Mouse (Mus musculus) stomach, embryonic 15.5 days (tissue): ENCODE measurements around the gene Tomm34. TPM values are rescaled to one million over a fixed set of nuclear protein-coding genes. Genes with fewer than 3 reads are reported as not detected.
"Not testable (repeated sequence)": the region's sequence is repeated elsewhere in the genome, so short reads cannot be mapped to it uniquely, and the experiment has no call there.

Source experiments
- ATAC-seq: fragments of 200-750 bp; cut with Nextera tagmentation; 2 replicates; pipeline ENCODE4 v1.8.0; 2017; ENCODE audit warnings: low read depth, moderate number of reproducible peaks, moderate TSS enrichment; ENCODE audit not compliant: insufficient read depth, low FRiP score
- H3K27ac ChIP-seq: fragments of 300-500 bp; sonication (generic); 2 replicates; pipeline ENCODE4 v1.5.1; 2015; ENCODE audit warnings: mild to moderate bottlenecking, inconsistent platforms
- H3K27me3 ChIP-seq: fragments of 300-500 bp; sonication (generic); replicated peaks from 2 replicates; pipeline ENCODE4 v1.6.1; 2015; ENCODE audit warnings: inconsistent platforms
- H3K36me3 ChIP-seq: fragments of 300-500 bp; sonication (generic); 2 replicates; pipeline ENCODE4 v1.6.1; 2015; ENCODE audit warnings: inconsistent platforms
- H3K4me1 ChIP-seq: fragments of 300-500 bp; sonication (generic); 2 replicates; pipeline ENCODE4 v1.6.1; 2015; ENCODE audit warnings: inconsistent platforms
- H3K4me2 ChIP-seq: fragments of 300-500 bp; sonication (generic); 2 replicates; pipeline ENCODE4 v1.6.1; 2015; ENCODE audit warnings: mild to moderate bottlenecking, inconsistent platforms
- H3K4me3 ChIP-seq: fragments of 300-500 bp; sonication (generic); replicated peaks from 2 replicates; pipeline ENCODE4 v1.5.1; 2015; ENCODE audit warnings: inconsistent platforms
- H3K9ac ChIP-seq: fragments of 300-500 bp; sonication (generic); 2 replicates; pipeline ENCODE4 v1.6.1; 2015; ENCODE audit warnings: inconsistent platforms
- H3K9me3 ChIP-seq: fragments of 300-500 bp; sonication (generic); 2 replicates; pipeline ENCODE4 v1.6.1; 2016; ENCODE audit warnings: inconsistent platforms
- WGBS: fragments of 180-500 bp; shearing (Covaris S2); methylation state at CpG from one replicate; pipeline ENCODE4 v1.1.7; 2015; 5-methylcytosine and 5-hydroxymethylcytosine counted together
- polyA plus RNA-seq: library from polyadenylated mRNA; unstranded; fragments of >200 nt; fragmentation: Nextera tagmentation; extraction: Ambion mirVana; gene quantifications from 2 replicates; pipeline ENCODE4 v1.2.1, GENCODE M21; 2015

Gene Tomm34
- polyA plus RNA-seq, 1 experiment from 2014 or later = 53.4 TPM

DNA sequence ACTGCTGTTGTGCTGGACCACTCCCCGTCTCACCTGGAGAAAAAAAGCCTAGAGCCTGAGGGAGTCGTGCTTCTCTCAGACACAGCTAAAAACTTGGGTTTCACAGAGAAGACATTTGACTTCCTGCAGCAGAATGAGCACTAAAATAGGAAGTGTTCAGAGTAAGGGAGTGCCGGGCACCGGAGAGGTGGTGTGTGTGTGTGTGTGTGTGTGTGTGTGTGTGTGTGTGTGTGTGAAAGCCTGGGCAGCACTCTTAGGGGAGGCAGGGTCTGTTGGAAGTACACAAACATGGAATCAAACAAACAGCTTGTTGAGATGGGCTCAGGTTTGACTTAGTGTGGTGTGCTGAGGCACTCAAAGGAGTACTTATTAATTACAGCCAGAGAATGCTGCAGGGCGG is 4.1 kb upstream of the Tomm34 start:
- H3K4me1 ChIP-seq = peaks cover 9% of the 10 kb centered on the region; the same call in 1 of the 2 replicates
- ATAC-seq = no peak
- 32% methylated on average over 5 of the region's 5 CpGs for WGBS
- H3K4me2 ChIP-seq = peak overlapping the region; percentile 88
- H3K4me3 ChIP-seq = peak overlapping the region; percentile 95
- 0 out of 2 replicates have a peak, but pooled peaks cover 2% of the 10 kb centered on the region for H3K36me3 ChIP-seq
- H3K9me3 ChIP-seq = no peaks in the 10 kb centered on the region
- no peaks in the 10 kb centered on the region for H3K27me3 ChIP-seq
- peak overlapping the region; percentile 71; the same call in 1 of the 2 replicates for H3K9ac ChIP-seq
- H3K27ac ChIP-seq = 0 out of 2 replicates have a peak overlapping the region, but pooled peaks have one; percentile 64

DNA sequence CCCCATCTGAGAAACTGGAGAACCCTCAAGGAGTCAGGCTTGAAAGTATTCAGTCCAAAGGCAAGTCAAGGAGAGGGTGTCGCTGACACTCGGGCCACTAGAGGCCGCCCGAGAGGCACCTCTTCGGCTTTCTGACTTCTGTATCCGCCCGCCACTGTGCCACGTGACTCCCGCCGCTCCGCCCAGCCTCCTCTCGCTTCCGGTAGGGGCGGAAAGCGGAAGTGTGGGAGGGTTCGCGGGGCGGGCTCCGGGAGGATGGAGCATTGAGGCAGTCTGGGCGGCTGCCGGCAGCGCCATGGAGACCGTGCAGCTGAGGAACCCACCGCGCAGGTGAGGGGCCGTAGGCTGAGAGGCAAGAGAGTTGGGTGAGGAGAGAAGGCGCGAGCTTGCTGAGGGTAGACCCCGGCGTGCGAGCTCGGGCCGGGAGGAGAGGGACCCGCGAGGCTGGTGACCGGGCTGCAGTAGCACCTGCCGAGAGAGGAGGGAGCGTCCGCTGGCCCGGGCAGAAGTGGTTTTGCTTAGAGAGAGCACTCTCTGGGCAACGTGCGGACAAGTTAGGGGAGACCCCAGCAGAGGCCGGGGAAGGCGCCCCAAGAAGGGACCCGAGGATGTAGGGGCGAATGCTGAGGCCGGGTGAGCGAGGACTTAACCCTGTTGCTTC is 3.1 kb upstream of the Tomm34 start:
- peak overlapping the region; percentile 64 for H3K27ac ChIP-seq
- H3K9ac ChIP-seq = peak overlapping the region; percentile 71

DNA sequence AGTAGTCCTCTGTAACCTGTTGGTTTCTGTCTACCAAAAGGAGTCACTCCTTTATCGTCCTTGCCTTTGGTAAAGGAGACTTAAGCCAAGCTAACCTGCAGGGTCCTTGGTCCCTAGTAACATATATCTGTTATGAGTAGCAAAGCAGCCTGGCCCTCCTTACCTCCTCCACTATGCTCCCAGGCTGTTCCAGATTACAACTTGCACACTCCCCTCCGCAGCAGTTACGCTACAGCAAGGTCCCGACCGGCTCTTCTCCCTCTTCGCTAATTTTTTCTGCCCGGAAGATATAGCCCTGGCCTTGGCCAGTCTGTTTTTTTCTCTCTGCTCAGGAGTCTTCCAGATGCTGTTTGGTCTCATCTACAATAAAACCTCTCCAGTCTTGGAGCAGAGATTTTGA is 2.2 kb upstream of the Tomm34 start:
- no peak overlapping the region for H3K27ac ChIP-seq
- H3K27me3 ChIP-seq = no peaks in the 10 kb centered on the region
- WGBS = 82% methylated on average over 7 of the region's 7 CpGs

More for the DNA sequence above, 3.1 kb upstream of the Tomm34 start:
- peak; percentile 83 for ATAC-seq
- peak overlapping the region; percentile 88 for H3K4me2 ChIP-seq
- H3K4me3 ChIP-seq = peak overlapping the region; percentile 95
- peaks cover 13% of the 10 kb centered on the region for H3K4me1 ChIP-seq
- no peaks in the 10 kb centered on the region for H3K27me3 ChIP-seq
- no peaks in the 10 kb centered on the region for H3K9me3 ChIP-seq
- under 1% methylated on average over 48 of the region's 48 CpGs for WGBS
- H3K36me3 ChIP-seq = no peaks in the 10 kb centered on the region

DNA sequence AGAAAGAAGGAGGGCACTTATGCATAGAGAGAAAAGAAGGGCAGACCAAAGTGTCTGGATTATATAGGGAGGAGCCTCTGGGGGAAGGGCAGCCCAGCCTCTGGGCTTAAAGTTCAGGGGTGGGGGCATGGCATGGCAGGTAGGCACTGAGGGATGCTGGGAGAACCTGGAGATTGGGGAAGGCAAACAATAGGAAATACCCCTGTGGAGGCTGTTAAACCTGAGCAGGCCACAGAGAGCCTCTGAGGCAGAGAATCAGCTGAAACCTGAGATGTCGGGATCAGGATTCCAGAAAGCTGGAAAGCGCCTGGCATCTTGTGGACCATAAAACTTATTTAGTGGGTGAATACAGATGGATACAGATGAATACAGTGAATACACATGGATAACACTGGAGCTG is 1.1 kb upstream of the Tomm34 start:
- H3K4me3 ChIP-seq = no peak overlapping the region
- no peaks in the 10 kb centered on the region for H3K27me3 ChIP-seq
- no peak overlapping the region for H3K27ac ChIP-seq
- 75% methylated on average over 2 of the region's 2 CpGs for WGBS
- no peak overlapping the region for H3K9ac ChIP-seq
- ATAC-seq = no peak
- no peaks in the 10 kb centered on the region for H3K36me3 ChIP-seq
- peaks cover 21% of the 10 kb centered on the region for H3K4me1 ChIP-seq
- H3K4me2 ChIP-seq = no peak overlapping the region
- H3K9me3 ChIP-seq = no peaks in the 10 kb centered on the region

More for the DNA sequence above, 2.2 kb upstream of the Tomm34 start:
- no peaks in the 10 kb centered on the region for H3K9me3 ChIP-seq
- H3K4me3 ChIP-seq = no peak overlapping the region
- H3K9ac ChIP-seq = no peak overlapping the region
- no peak for ATAC-seq
- H3K4me1 ChIP-seq = peaks cover 20% of the 10 kb centered on the region
- H3K36me3 ChIP-seq = no peaks in the 10 kb centered on the region
- no peak overlapping the region for H3K4me2 ChIP-seq

DNA sequence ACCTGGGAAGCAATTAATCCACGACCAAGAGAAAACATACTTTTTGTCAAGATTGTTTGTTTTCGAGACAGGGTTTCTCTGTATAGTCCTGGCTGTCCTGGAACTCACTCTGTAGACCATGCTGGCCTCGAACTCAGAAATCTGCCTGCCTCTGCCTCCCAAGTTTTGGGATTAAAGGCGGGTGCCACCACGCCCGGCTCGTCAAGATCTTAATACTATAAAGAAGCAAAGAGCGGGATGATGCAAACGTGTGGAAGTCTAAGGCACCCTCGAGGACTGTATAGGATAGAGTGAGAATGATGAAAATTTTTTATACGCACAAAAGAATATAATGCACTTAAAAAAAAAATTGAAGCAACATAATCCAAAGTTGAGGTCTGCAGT is 460 bp upstream of the Tomm34 start:
- ATAC-seq, H3K27me3 ChIP-seq, H3K36me3 ChIP-seq, H3K9me3 ChIP-seq, H3K9ac ChIP-seq: not testable (repeated sequence)
- peak overlapping the region; percentile 82; the same call in 1 of the 2 replicates for H3K27ac ChIP-seq
- 75% methylated on average over 11 of the region's 11 CpGs for WGBS
- peak overlapping the region; percentile 90 for H3K4me2 ChIP-seq
- peak overlapping the region; percentile 98 for H3K4me3 ChIP-seq
- H3K4me1 ChIP-seq = peaks cover 21% of the 10 kb centered on the region

DNA sequence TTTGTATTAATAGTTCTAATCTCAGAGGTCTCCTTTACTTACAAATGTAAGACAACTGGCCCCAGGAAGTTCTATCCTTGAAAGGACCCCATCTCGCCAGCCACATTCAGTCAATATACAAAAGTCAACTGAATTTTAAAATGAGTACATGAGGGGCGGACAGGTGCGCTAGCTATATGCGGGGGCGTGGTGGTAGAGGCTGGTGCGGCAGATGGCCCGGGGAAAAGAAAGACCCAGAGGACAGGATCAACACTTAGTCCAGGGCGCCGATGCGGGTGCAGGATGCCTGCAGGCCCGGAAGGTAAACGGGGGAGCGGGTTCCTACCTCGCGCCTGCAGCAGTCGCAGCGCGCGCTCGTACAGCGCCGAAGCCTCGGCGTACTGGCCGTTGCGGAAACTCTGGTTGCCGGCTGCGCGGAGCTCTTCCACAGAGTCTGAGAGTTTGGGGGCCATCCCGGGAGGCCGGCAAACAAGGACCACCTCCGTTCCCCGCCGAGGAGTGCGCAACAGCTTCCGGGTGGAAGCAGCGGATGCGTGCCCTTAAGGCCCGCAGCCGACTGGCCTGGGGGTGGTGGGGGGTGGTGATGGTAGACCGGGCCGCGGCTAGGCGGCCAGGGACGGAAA is 716 bp downstream of the Tomm34 start, which contains the start of gene Stk4:
TSS of gene Stk4 (plus strand) at position 181 of the 623 bp plus-strand sequence.
- WGBS = under 1% methylated on average over 45 of the region's 45 CpGs
- H3K4me2 ChIP-seq = peak within 1 kb of the TSS; percentile 90
- H3K27ac ChIP-seq = peak within 1 kb of the TSS; percentile 82
- peak within 1 kb of the TSS; percentile 98 for H3K4me3 ChIP-seq
- no peaks in the 10 kb centered on the region for H3K27me3 ChIP-seq
- ATAC-seq = peak; percentile 5; the same call in 1 of the 2 replicates
- peak within 1 kb of the TSS; percentile 87 for H3K9ac ChIP-seq
- no peaks in the 10 kb centered on the region for H3K9me3 ChIP-seq
- H3K36me3 ChIP-seq = peaks cover 5% of the 10 kb centered on the region; the same call in 1 of the 2 replicates
- H3K4me1 ChIP-seq = peaks cover 19% of the 10 kb centered on the region

DNA sequence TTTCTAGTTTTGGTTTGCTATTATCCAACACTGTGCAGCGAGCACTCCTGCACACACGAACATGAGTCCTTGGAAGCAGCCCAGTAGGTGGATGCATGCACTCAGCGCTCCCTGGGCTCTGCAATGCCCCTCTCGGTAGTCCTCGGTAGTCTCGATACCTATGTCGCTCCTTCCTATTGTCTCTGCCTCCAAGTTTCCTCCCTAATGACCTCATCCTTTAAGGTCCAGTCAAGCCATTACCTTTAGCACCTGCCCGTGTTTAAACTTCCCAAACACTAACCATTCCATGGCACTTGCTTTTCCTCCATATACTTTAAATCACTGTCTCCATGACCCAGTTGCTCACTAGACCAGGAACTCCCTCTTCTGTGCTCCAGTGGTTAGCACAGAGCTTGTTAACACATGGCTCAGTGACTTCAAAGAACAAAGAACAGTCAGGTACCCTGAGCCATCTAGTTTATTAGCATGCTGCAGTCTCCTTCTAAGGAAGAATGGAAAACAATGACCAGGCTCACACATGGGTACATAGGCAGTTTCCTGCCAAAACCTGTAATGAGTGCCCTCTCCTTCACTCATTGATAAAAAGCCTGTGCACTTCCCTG is 11.2 kb downstream of the Tomm34 start:
- Histone ChIP-seq H3K27ac (no peak overlapping the region), H3K36me3 (peaks cover 67% of the 10 kb centered on the region)
- 87% methylated on average over 8 of the region's 8 CpGs for WGBS

DNA sequence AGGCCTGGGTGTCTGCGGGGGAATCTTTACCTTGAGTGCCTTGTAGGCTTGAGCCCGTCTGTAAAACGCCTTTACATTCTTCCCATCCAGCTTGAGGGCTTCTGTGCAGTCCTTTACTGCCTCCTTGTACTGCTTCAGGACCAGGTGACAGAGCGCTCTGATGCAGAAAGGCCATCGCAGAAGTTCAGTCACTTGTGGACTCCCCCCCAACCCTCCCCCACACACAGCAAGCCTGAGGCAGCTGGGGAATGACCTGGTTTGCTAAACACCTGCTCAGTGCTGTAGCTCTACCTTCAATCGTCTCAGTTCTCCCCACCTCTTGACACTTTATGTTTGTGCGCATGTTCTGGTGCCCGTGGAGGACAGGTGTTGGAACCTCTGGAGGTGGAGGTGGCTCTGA is 16.3 kb downstream of the Tomm34 start:
- no peaks in the 10 kb centered on the region for H3K4me1 ChIP-seq
- H3K9me3 ChIP-seq = no peaks in the 10 kb centered on the region
- no peak overlapping the region for H3K27ac ChIP-seq
- H3K27me3 ChIP-seq = no peaks in the 10 kb centered on the region
- no peak overlapping the region for H3K4me2 ChIP-seq
- no peak for ATAC-seq
- H3K9ac ChIP-seq = no peak overlapping the region
- H3K36me3 ChIP-seq = peaks cover 49% of the 10 kb centered on the region
- 93% methylated on average over 8 of the region's 8 CpGs for WGBS
- no peak overlapping the region for H3K4me3 ChIP-seq

More for the DNA sequence above, 11.2 kb downstream of the Tomm34 start:
- no peak overlapping the region for H3K4me3 ChIP-seq
- no peaks in the 10 kb centered on the region for H3K4me1 ChIP-seq
- H3K27me3 ChIP-seq = no peaks in the 10 kb centered on the region
- H3K9ac ChIP-seq = no peak overlapping the region
- no peaks in the 10 kb centered on the region for H3K9me3 ChIP-seq
- no peak for ATAC-seq
- H3K4me2 ChIP-seq = no peak overlapping the region

DNA sequence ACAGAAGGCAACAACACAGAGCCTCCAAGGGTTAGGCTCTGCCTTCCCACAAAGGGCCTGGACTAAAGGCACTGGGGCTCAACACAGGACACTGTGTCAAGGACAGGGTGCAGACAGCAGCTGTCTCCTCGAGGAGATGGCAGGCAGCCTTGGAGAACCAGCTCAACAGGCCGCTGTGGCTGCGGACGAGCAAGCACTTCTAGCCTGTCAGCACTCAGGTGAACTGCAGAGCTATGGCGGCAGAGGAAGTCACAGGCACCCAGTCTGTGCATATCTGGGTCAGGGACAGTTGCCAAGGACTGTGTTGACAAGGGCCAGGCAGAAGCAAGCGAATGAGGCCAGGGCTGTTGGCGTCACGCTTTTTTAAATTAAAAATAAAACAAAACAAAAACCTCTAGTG is 17.2 kb downstream of the Tomm34 start:
- Histone ChIP-seq H3K27me3 (no peaks in the 10 kb centered on the region), H3K4me3 (no peak overlapping the region), H3K36me3 (peaks cover 40% of the 10 kb centered on the region), H3K9me3 (no peaks in the 10 kb centered on the region), H3K27ac (no peak overlapping the region), H3K4me1 (no peaks in the 10 kb centered on the region), H3K9ac (no peak overlapping the region), H3K4me2 (no peak overlapping the region)
- WGBS = 84% methylated on average over 8 of the region's 8 CpGs
- no peak for ATAC-seq

DNA sequence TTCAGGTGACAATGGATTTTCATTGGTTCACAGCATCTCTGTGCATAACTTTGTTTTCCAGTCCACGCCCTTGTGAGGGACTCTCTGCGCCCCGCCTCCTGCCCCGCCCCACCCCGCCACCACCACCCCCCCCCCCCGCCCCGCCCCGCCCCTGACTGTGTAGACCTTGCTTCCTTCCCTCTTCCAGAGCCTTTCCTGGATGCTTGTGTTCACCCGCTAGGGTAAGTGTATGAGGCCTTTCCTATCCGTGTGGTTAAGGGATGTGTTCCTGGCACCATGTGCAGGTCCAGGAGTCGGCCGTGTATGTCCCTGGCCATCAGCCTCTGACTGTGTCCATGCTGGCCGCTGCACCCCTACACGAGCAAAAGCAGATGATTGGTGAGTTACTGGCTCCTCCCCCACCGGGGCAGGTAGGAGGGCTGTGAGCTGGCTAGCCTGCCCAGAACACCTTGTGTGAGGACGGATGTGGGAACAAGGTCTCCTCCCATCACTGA is 23.7 kb downstream of the Tomm34 start:
- ATAC-seq = peak; percentile 90
- H3K9me3 ChIP-seq = no peaks in the 10 kb centered on the region
- H3K36me3 ChIP-seq = peaks cover 3% of the 10 kb centered on the region; the same call in 1 of the 2 replicates
- no peak overlapping the region for H3K27ac ChIP-seq
- H3K4me1 ChIP-seq = no peaks in the 10 kb centered on the region
- no peaks in the 10 kb centered on the region for H3K27me3 ChIP-seq
- 4% methylated on average over 13 of the region's 16 CpGs for WGBS
- H3K4me2 ChIP-seq = peak overlapping the region; percentile 59
- peak overlapping the region; percentile 33 for H3K4me3 ChIP-seq
- no peak overlapping the region for H3K9ac ChIP-seq

DNA sequence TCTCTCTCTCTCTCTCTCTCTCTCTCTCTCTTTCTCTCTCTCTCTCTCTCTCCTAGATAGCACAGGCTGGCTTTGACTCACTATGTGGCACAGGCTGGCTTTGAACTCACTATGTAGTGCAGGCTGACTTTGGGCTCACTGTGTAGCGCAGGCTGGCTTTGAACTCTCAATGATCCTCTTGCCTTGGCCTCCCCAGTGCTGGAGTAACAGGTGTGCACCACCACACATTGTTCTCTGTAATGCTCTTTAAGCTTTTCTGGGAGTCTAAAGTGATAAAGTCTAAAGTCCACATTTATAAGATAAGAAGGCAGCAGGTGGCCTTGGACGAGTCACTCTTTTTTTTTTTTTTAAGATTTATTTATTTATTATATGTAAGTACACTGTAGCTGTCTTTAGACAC is 29.4 kb downstream of the Tomm34 start:
- Histone ChIP-seq H3K4me3 (no peak overlapping the region), H3K4me2 (no peak overlapping the region), H3K27me3 (no peaks in the 10 kb centered on the region), H3K9me3 (no peaks in the 10 kb centered on the region), H3K9ac (no peak overlapping the region), H3K36me3 (no peaks in the 10 kb centered on the region), H3K4me1 (no peaks in the 10 kb centered on the region), H3K27ac (no peak overlapping the region)
- ATAC-seq = no peak
- WGBS = 60% methylated on average over 2 of the region's 2 CpGs

DNA sequence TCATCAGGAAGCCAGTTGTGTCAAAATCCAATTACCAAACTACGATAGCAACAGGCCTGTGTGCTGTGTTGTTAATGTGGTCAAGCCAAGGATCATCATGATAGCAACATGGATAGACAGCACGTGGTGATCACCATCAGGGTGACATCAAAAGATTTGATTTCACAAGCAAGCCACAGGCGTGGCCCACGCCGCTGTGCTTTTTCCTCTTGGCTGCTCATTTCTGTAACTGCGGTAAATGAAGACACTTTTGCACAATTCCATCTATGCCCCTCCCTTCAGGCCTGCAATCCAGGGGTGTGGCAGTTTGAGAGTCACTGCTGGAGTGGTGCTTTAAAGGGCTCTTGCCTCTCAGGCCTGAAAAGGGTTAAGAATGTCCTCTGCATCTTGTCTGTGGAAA is 30.0 kb downstream of the Tomm34 start:
- H3K4me3 ChIP-seq = no peak overlapping the region
- no peak for ATAC-seq
- no peak overlapping the region for H3K4me2 ChIP-seq
- 84% methylated on average over 6 of the region's 6 CpGs for WGBS
- no peaks in the 10 kb centered on the region for H3K36me3 ChIP-seq
- no peaks in the 10 kb centered on the region for H3K9me3 ChIP-seq
- H3K27me3 ChIP-seq = no peaks in the 10 kb centered on the region
- no peak overlapping the region for H3K27ac ChIP-seq
- H3K4me1 ChIP-seq = no peaks in the 10 kb centered on the region
- no peak overlapping the region for H3K9ac ChIP-seq
